Mouse (Mus musculus): ENCODE results near the gene Vamp2. TPM values are rescaled to one million over a fixed set of nuclear protein-coding genes. Genes with fewer than 3 reads are reported as not detected.

Vamp2 gene
- total RNA-seq, 2 experiments from 2014 or later: 579 to 594 TPM

GRCm38 (mm10) chr11:69109032-69109900 lies 21.0 kb downstream of the Vamp2 start:
- intact Hi-C loops (cut with DNase I): no loop called here
- no peak for DNase-seq

DNA sequence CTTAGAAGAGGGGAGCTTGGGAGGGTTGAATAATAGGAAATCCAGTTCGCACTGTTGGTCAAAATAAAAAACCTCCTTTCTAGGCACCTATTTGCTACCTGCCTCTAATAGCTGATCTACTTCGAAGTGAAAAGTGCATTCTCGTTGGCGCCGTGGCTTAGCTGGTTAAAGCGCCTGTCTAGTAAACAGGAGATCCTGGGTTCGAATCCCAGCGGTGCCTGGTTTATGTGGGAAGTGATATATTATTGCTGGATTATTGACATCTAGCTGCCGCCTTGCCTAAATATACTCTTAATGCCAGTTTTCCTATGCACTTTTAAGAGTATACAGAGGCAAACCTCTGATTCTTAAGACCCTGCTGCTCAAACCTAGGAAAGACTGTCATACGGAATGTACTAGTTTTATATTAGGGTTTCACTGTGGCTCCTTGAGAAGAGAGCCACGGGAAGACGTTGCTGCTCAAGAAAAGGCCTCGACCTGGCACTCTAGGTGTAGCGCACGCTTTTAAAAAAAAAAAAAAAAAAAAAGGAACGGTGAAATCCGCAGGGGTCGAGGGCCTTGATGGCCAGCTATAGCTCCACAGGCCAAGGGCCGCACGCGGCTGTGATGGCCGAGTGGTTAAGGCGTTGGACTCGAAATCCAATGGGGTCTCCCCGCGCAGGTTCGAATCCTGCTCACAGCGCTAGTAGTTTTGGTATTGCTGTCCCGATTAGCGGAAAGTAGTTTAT lies 22.2 kb downstream of the Vamp2 start:
- intact Hi-C loops (cut with DNase I): no loop called here
- peak; percentile 95 for DNase-seq

- DNase-seq: no peak
- intact Hi-C loops (cut with DNase I): no loop called here
Observed at GRCm38 (mm10) chr11:69111051-69111810, 22.9 kb downstream of the Vamp2 start.

GRCm38 (mm10) chr11:69111865-69112264 lies 23.6 kb downstream of the Vamp2 start:
- intact Hi-C loops (cut with DNase I): no loop called here

DNA sequence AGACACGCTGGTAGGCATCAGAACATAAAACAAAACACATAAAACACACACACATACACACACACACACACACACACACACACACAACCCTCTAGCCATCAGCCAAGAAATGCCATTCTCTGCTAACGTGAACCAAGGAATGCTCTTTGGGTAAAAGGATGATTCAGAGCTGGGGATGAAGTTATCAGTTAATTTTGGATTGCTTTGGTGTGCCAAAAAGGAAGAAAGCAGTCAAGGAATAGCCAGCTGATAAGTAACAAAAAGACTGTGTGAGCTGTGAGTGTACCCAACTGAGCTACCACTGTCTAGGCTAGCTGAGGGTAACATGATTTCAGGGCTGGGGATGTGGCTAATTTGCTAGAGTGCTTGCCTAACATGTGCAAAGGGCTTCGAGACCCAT lies 25.7 kb downstream of the Vamp2 start:
- intact Hi-C loops (cut with DNase I): no loop called here
- no peak for DNase-seq

More at GRCm38 (mm10) chr11:69111865-69112264, 23.6 kb downstream of the Vamp2 start:
- no peak for DNase-seq

DNA sequence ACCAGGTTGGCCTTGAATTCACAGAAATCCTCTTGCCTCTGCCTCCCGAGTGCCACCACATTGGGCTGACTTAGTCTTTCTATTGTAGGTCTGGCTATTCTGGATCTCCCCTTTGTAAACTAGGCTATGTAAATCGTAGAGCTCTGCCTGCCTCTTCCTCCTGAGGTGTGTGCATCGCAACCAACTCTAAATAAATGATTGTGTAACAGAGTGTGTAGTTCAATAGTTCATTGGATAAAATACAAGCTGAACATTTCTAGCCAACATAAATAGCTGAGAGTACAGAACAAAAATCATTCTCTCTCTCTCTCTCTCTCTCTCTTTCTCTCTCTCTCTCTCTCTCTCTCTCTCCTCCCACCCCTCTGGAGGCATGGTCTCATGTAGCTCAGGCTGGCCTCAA lies 26.3 kb downstream of the Vamp2 start:
- DNase-seq: no peak
- intact Hi-C loops (cut with DNase I): no loop called here

DNA sequence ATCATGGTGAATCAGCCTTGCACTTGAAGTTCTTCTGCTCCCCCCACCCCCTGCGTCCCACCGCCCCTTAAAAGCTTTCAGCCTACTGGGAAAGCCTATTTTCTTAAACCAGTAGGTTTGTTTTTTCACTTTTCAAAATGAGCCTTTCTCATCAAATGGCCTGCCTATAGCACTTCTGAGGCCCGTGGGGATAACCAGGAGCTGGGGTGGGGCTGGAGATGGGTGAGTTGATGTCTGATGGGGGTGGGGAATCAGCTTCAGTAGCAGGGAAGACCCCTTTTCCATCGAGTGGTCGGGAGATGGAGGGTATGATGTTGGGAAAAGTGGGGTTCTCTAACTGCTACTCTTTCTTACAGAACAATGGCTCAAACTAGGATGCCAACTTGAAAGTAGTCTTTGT lies 28.6 kb downstream of the Vamp2 start:
- DNase-seq: no peak
- intact Hi-C loops (cut with DNase I): no loop called here

DNA sequence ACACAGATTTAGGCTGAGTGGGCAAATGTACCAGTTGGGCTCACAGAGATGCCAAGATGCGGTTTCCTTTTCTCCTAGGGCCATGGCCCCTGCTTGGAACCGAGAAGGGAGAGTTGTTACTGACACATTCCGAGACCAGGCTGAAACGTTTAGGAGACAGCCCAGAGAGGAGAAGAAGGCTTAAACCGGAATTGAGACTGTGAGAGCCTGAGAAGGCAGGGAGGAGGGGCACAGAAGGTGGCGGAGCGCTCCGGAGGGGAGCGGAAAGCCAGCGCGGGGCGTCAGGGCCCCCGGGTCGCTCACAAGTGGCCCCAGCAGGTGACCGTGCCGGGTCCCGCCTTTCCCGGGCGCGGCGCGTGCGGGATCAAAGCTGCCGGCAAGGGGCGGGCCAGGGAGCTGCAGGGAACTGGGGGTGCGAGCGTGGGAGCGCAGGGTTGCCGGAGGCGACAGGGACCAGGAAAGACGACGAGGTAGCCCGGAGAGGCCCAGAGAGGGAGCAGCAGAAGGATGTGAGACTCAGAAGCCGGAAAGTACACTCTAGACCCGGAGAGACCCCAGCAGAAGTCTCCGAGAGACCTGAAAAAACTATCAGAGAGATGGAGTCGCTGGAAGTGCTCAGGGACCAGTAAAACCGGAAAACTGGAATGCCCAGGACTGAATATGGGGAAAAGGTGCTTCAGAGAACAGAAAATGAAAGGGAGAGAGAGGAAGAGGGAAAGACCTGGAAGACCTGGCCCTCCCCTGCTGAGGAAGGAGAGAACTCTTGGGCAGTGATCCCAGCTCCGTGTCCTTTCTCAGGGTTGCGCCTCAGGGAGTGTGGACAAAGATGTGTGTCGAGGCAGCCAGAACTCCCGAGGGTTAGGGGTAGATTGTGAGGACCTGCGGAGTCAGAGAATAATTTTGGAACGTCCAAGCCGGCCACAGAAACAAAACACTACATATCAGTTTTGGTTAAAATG lies 29.7 kb downstream of the Vamp2 start:
- DNase-seq: peak; percentile 45
- intact Hi-C loops (cut with DNase I): no loop called here

GRCm38 (mm10) chr11:69118765-69119164 lies 30.5 kb downstream of the Vamp2 start:
- DNase-seq: peak; percentile 66
- intact Hi-C loops (cut with DNase I): no loop called here

GRCm38 (mm10) chr11:69119446-69120155 lies 31.3 kb downstream of the Vamp2 start:
- DNase-seq: no peak
- intact Hi-C loops (cut with DNase I): no loop called here

- no peak for DNase-seq
- intact Hi-C loops (cut with DNase I): no loop called here
Observed at GRCm38 (mm10) chr11:69120221-69121000, 32.1 kb downstream of the Vamp2 start, which contains the start of gene Hes7. TSS of gene Hes7 (plus strand) at chr11:69120404.

DNA sequence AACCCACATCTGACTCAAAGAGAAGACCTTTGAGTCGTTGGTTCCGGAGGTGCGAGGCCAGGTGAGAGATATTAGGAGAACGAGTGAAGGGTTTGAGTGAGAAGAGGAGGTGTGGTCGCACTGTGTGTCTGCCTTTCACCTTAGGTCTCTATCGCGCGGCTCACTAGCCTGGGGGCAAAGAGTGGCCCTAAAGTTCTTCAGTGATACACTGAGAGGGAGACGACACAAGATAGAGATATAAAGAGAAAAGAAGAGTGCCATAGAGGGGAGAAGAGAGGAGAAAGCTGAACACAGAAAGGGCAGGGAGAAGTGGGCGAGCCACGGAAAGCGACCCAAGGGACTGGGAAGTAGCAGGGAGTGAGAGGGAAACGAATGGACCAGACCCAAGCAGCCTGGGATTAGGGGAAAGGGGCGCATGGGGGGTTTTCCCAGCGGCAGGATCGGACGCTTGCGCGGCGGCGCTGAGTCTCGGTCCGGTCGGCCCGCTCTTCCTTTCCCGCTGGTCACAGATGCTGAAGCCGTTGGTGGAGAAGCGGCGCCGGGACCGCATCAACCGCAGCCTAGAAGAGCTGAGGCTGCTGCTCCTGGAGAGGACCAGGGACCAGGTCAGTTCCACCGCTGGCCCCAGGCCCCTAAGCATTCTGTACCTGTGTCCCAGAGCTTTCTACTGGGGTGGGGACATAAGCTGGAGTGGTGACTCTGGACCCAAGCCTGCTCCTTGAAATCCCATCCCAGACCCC lies 32.9 kb downstream of the Vamp2 start:
- no peak for DNase-seq
- intact Hi-C loops (cut with DNase I): no loop called here

DNA sequence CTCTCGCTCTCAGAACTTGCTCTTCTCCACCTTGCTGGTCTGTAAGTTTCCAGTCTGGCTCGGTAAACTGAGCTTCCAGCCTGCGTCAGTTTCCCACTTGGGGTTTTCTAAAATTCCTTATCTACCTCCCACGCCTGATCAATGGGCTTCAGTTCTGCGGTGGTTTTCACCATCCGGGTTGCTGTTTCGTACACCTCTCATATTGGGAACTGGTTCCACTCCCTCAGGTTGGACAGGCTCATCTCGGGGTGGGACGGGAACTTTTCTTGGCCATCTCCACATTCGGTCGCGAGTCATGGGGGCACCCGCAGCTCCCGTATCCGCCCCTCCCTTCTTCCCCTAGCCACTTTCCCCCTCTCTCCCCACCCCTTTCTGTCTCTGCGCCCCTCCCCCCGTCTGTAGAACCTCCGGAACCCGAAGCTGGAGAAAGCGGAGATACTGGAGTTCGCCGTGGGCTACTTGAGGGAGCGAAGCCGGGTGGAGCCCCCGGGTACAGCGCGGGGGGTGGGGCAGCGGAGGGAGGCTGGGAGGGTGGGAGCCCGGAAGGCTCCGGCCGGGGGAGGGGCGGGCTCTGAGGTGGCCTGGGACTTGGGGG lies 33.5 kb downstream of the Vamp2 start:
- intact Hi-C loops (cut with DNase I): loop anchor here (2.0 kb wide), 1 partner anchor 59 kb away; no protein-coding TSS in a partner anchor
- DNase-seq: peak; percentile 56

DNA sequence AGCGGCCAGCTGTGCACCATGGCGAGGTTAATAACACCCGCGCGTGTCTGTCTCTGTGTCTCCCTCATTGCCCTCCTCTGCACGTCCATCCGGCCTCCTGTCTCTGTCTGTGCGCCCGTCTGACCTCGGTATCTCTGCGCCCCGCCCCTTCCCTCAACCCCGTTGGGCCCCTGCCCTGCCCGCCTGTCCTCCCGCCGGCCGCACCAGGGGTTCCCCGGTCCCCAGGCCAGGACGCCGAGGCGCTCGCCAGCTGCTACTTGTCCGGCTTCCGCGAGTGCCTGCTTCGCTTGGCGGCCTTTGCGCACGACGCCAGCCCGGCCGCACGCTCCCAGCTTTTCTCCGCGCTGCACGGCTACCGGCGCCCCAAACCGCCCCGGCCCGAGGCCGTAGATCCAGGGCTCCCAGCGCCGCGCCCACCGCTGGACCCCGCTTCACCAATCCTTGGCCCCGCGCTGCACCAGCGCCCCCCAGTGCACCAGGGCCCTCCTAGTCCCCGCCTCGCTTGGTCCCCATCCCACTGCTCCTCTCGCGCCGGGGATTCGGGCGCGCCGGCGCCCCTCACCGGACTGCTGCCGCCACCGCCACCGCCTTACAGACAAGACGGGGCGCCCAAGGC lies 34.2 kb downstream of the Vamp2 start, which contains the start of gene 9130213A22Rik:
Gene 9130213A22Rik, minus strand, starts transcription at position 254 of the 616 bp plus-strand sequence.
- intact Hi-C loops (cut with DNase I): loop anchor here (2.0 kb wide), 1 partner anchor 60 kb away; no protein-coding TSS in a partner anchor
- DNase-seq: peak; percentile 93

DNA sequence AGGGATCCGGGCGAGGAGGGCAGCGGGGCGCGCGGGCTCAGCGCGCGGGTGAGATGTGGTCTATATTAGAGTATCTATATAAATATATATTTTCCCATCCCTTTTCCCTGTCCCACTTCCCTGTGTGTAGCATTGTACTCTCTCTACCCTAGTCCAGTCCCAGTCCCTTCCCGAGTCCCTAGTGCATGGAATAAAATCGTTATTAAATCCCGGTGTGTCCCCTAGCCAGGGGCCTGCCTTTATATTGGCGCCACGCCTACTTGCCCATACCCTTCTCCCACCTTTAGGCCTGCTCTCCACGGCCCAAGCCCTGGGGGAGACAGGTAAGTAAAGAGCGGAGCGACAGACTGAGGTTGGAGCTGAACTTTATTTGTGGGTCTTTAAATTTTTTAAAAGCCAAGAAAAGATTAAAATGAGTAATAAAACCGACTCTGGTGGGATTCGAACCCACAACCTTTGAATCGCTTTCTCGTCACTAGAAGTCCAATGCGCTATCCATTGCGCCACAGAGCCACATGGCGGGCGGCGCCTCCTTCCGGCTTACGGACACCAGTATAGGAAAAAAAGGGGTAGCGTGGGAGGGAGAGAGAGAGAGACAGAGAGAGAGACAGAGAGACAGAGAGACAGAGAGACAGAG lies 34.9 kb downstream of the Vamp2 start:
- intact Hi-C loops (cut with DNase I): loop anchor here (2.0 kb wide), 1 partner anchor 60 kb away; no protein-coding TSS in a partner anchor
- DNase-seq: peak; percentile 89
